Mouse (Mus musculus) cerebellum, adult 2 months (tissue): ENCODE measurements around the gene Gdpd1. TPM values are rescaled to one million over a fixed set of nuclear protein-coding genes. Genes with fewer than 3 reads are reported as not detected.

Experiments
- DNase-seq, 2 experiments: peaks; one replicate each; pipeline ENCODE4 v3.0.0; 2021
- H3K27ac ChIP-seq: fragments of 200-500 bp; 2 replicates; pipeline ENCODE4 v1.5.1; 2012; ENCODE audit warnings: low read length, control low read depth, inconsistent platforms; ENCODE audit not compliant: insufficient read depth
- H3K27me3 ChIP-seq: fragments of 200-500 bp; 2 replicates; pipeline ENCODE4 v1.6.1; 2012; ENCODE audit warnings: inconsistent platforms, mild to moderate bottlenecking, low read length, moderate library complexity; ENCODE audit not compliant: control insufficient read depth, insufficient read depth
- H3K4me1 ChIP-seq: fragments of 200-500 bp; 2 replicates; pipeline ENCODE4 v1.6.1; 2011; ENCODE audit warnings: low read length; ENCODE audit not compliant: control insufficient read depth, insufficient read depth
- H3K4me3 ChIP-seq: fragments of 200-500 bp; replicated peaks from 2 replicates; pipeline ENCODE3; 2011; ENCODE audit warnings: mild to moderate bottlenecking, low read depth, low read length, control low read depth; ENCODE audit not compliant: insufficient read depth
- CTCF ChIP-seq: fragments of 200-500 bp; IDR thresholded peaks from 2 replicates; pipeline ENCODE4 v1.5.1; 2011; ENCODE audit warnings: low read depth, mild to moderate bottlenecking, control low read depth, low read length, moderate library complexity, borderline replicate concordance; ENCODE audit not compliant: insufficient read depth
- POLR2A ChIP-seq: fragments of 200-500 bp; IDR thresholded peaks from 2 replicates; pipeline ENCODE4 v1.6.1; 2011; ENCODE audit warnings: low read length, control low read depth, borderline replicate concordance; ENCODE audit not compliant: insufficient read depth
- WGBS: fragments of 180-500 bp; shearing (Covaris S2); methylation state at CpG from one replicate; pipeline ENCODE4 v1.1.7; 2018; 5-methylcytosine and 5-hydroxymethylcytosine counted together
- polyA plus RNA-seq: library from polyadenylated mRNA; depleted of rRNA; stranded (reverse); fragments of >200 nt; gene quantifications from 2 replicates; pipeline ENCODE4 v1.2.3, GENCODE M21; 2012

Gene Gdpd1
- polyA plus RNA-seq, 1 experiment: 41.2 TPM

DNA sequence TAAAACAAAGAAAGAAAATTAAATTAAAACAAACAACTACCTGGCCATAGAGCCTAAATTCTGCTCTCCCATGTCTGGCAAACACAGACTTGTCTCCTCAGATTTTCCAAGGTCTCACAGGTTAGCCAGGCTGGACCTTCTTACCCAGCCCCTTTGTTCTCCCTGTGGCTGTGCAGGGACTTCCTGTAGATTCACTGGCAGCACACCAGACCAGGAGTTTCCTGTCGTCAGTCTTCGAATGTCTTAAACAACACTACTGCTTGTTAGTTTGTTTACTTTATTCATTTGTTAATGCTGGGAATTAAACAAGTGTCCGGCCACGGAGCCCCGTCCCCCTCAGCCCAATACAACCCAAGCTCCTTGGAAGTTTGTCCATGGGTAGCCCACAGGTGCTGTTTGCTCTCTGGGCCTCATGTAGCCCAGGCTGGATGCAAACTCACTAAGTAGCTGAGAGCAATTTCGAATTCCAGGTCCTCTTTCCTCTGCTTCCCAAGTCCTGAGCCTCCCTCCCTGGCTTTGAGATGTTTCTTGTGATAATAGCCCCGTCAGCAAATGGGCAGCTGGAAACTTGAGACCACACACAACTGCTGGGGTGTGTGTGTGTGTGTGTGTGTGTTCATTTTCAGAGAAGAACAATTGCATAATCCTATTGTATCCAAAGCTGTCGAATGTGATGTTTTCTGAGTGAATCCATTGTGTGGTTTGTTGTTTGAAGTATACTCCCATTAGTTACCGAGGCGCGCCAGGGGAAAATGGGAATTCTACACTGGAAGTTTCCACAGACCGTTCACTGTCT lies 68.7 kb downstream of the Gdpd1 start:
- no peak overlapping the region for H3K4me3 ChIP-seq
- no peak overlapping the region; the same call in 1 of the 2 replicates for H3K27ac ChIP-seq
- H3K27me3 ChIP-seq: no peaks in the 10 kb centered on the region
- DNase-seq: no peak
- WGBS: 57% methylated on average over 12 of the region's 12 CpGs
- H3K4me1 ChIP-seq: no peaks in the 10 kb centered on the region
- TF ChIP-seq POLR2A (no peak), CTCF (no peak)

DNA sequence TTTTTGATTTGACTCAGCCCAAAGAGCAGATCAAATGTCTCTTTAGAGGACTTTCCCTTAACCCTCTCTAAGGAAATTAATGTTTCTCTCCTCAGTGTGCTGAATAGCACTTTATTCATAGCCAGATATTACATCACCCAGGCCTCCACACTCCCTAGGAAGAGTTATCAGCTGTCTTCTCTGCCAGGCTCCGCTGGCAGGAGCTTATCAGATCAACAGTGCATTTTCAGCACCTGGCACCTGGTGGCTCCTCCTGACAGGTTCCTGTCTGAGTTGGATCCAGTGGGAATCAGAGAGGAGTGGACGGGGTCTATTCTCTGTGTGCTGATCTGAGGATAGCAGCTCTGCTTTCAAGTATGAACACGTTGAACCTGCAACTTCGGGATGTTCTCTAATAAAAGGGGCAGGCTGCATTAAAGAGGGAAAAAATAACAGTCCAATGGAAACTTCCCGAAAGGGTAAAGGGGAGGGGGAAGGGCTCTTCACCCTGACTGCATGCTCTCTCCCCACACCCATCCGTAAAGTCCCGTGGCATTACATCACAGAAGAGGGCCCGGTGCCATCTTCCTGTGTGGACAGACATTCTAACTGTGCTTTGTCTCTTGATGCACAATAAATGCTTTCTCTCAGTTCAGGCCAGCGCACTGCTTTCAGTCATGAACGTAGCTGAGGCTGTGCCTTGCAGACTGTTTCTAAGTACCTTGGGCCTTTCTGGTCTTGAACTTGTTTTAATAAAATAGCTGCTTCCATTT lies 71.6 kb downstream of the Gdpd1 start:
- Histone ChIP-seq H3K4me3 (no peak overlapping the region), H3K27me3 (no peaks in the 10 kb centered on the region), H3K27ac (0 out of 2 replicates have a peak overlapping the region, but pooled peaks have one; percentile 44), H3K4me1 (no peaks in the 10 kb centered on the region)
- 64% methylated on average over 10 of the region's 10 CpGs for WGBS
- TF ChIP-seq CTCF (no peak), POLR2A (no peak)
- DNase-seq: peak in 1 of 2 experiments; percentile 10

DNA sequence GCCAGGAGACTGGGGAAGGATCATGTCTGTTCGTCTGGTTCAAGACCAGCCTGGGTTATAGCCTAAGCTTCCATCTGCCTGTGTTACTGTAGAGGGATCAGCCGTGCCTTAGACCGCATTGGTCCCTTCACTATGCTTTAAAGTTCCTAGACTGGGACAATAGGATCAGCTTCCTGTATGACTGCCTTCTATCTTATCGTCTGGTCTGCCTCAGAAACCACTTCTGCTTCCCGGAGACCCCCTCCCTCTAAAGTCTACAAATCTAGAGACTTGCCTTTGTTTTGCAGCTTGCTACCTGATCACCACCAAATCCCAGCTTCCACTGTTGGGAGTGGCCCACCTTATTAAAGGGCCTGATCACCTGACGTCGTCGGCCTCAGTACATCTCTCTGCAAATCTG lies 72.6 kb downstream of the Gdpd1 start:
- DNase-seq: no peak
- WGBS: 92% methylated on average over 8 of the region's 8 CpGs
- Histone ChIP-seq H3K27ac (no peak overlapping the region), H3K4me1 (peaks cover 2% of the 10 kb centered on the region; the same call in 1 of the 2 replicates), H3K4me3 (no peak overlapping the region), H3K27me3 (no peaks in the 10 kb centered on the region)
- TF ChIP-seq CTCF (no peak), POLR2A (no peak)

DNA sequence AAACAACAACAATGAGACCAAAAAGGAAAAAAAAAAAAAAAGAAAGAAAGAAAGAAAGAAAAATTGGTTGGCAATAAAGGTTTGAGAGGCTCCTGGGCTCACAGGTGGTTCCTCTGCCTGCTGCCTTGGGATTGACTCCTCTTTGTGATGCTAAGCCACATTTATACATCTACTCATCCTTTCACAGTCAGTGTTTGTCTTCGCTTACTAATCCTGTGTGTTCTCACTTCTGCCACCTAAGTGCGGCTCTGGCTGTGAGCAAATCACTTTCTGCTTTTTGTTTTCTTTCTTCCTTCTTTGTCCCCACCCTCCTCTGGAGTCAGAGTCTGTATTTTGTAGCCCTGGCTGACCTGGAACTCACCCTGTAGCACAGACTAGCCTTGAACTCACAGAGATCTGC lies 77.6 kb downstream of the Gdpd1 start:
- Histone ChIP-seq H3K27ac (peak overlapping the region; percentile 73), H3K27me3 (no peaks in the 10 kb centered on the region), H3K4me1 (peaks cover 3% of the 10 kb centered on the region; the same call in 1 of the 2 replicates), H3K4me3 (no peak overlapping the region)
- WGBS: 71% methylated on average over 2 of the region's 2 CpGs
- TF ChIP-seq CTCF (no peak), POLR2A (no peak)
- DNase-seq: peak in 1 of 2 experiments; percentile 13

DNA sequence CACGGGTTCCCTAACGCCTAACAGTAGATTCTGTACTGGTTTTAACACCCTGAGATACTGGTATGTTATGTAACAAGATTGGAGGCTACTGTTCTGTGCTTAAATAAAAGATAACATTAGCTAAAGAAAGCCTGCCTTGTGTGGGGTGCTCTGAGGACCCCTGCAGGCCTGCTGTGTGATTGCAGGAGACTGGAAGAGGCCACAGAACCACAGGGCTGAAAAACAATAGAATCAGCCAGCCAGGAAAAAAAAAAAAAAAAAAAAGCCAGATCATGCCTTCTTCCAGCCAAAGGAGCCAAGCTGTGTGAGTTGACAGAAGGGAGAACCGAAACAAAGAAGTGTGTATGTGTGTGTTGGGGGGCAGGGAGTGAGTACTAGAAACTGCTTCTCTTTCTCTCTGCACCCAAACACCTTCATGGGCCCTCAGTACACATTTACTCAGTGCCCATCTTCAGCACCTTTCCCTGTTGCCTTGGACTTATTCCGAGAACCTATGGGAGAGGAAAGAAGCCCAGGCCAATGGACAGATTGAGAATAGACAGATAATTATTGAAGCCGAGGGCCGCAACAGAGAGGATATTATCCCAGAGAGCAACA lies 78.1 kb downstream of the Gdpd1 start:
- no peaks in the 10 kb centered on the region for H3K27me3 ChIP-seq
- peak overlapping the region; percentile 73 for H3K27ac ChIP-seq
- peak; percentile 78 to 86 for DNase-seq
- TF ChIP-seq CTCF: peak; percentile 90
- no peak for TF ChIP-seq POLR2A
- peaks cover 5% of the 10 kb centered on the region; the same call in 1 of the 2 replicates for H3K4me1 ChIP-seq
- WGBS: 2% methylated on average over 6 of the region's 6 CpGs
- no peak overlapping the region for H3K4me3 ChIP-seq

DNA sequence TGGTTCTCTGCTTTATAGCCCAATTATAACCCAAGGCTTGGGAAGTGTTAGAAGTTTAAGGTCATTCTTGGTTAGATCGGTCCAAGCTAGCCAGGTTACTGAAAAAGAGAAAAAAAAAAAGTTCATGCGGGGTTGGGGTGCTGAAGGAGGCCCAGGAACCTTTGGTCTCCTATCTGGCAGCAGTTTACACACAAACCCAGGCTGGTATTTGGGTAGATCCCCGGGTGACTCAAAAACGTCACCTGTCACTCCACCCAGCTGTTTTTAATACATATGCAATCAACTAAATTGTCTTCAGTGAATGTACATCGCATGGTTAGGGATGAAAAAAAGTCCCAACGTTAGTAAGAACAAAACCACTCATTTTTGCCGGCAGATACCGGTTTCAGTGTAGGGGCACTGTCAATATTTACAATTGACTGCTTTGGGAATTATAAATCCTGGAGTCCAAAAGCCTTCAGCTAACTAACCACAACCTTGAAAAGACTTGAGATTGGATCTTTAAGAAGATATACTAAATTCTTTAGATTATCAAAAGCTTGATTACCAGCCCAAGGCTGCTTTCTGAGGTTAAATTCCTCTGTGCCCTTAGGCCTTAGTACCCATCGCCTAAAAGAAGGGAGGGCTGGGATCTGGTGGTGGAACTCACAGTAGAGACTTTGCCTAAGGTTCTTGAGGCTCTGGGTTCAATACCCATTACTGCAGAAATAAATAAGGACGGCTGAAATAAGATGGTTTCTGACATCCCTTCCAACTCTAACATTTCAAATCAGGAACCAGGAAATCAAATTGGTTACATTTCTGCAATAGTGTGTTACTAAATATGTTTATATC lies 78.9 kb downstream of the Gdpd1 start:
- 52% methylated on average over 10 of the region's 10 CpGs for WGBS
- Histone ChIP-seq H3K4me1 (peaks cover 10% of the 10 kb centered on the region), H3K27ac (peak overlapping the region; percentile 45; the same call in 1 of the 2 replicates), H3K4me3 (no peak overlapping the region), H3K27me3 (no peaks in the 10 kb centered on the region)
- TF ChIP-seq CTCF: no peak
- no peak for TF ChIP-seq POLR2A
- DNase-seq: peak in 1 of 2 experiments; percentile 22

GRCm38 (mm10) chr11:86994330-86994729 lies 79.5 kb downstream of the Gdpd1 start:
- Histone ChIP-seq H3K27ac (no peak overlapping the region), H3K4me3 (no peak overlapping the region), H3K27me3 (no peaks in the 10 kb centered on the region), H3K4me1 (peaks cover 12% of the 10 kb centered on the region)
- no peak for DNase-seq
- 34% methylated on average over 6 of the region's 6 CpGs for WGBS
- TF ChIP-seq POLR2A (no peak), CTCF (no peak)
